Mouse (Mus musculus): ENCODE measurements around the gene Itpk1. TPM values are rescaled to one million over a fixed set of nuclear protein-coding genes. Genes with fewer than 3 reads are reported as not detected.
"Not testable (repeated sequence)": the region's sequence is repeated elsewhere in the genome, so short reads cannot be mapped to it uniquely, and the experiment has no call there.

Gene Itpk1
- polyA plus RNA-seq, 1 experiment from 2014 or later, result 17.1 TPM

GRCm38 (mm10) chr12:102646586-102647260 lies 58.0 kb downstream of the Itpk1 start:
- H3K4me3 ChIP-seq, result no peak overlapping the region
- H3K27ac ChIP-seq, result no peak overlapping the region
- H3K9me3 ChIP-seq (replicated peaks), result no peaks in the 10 kb centered on the region
- 77% methylated on average over 7 of the region's 7 CpGs for WGBS
- no peak overlapping the region for H3K9ac ChIP-seq
- no peak overlapping the region for H3K4me2 ChIP-seq (replicated peaks)
- peaks cover 7% of the 10 kb centered on the region; the same call in 1 of the 2 replicates for H3K4me1 ChIP-seq
- no peak for ATAC-seq (ENCODE audit: low FRiP score)
- no peaks in the 10 kb centered on the region for H3K27me3 ChIP-seq
- H3K36me3 ChIP-seq, result no peaks in the 10 kb centered on the region

GRCm38 (mm10) chr12:102645911-102646585 lies 58.7 kb downstream of the Itpk1 start:
- peaks cover 10% of the 10 kb centered on the region for H3K4me1 ChIP-seq
- H3K9ac ChIP-seq, result no peak overlapping the region
- H3K27ac ChIP-seq, result no peak overlapping the region
- H3K9me3 ChIP-seq (replicated peaks), result no peaks in the 10 kb centered on the region
- H3K36me3 ChIP-seq, result no peaks in the 10 kb centered on the region
- no peak overlapping the region for H3K4me3 ChIP-seq
- WGBS, result 90% methylated on average over 6 of the region's 6 CpGs
- H3K27me3 ChIP-seq, result no peaks in the 10 kb centered on the region
- H3K4me2 ChIP-seq (replicated peaks), result no peak overlapping the region
- ATAC-seq (ENCODE audit: low FRiP score), result no peak

GRCm38 (mm10) chr12:102643316-102643715 lies 61.4 kb downstream of the Itpk1 start:
- no peak overlapping the region for H3K4me3 ChIP-seq
- no peaks in the 10 kb centered on the region for H3K36me3 ChIP-seq
- 84% methylated on average over 6 of the region's 6 CpGs for WGBS
- peaks cover 31% of the 10 kb centered on the region for H3K4me1 ChIP-seq
- ATAC-seq (ENCODE audit: low FRiP score), result no peak
- H3K4me2 ChIP-seq (replicated peaks), result no peak overlapping the region
- H3K9ac ChIP-seq, result no peak overlapping the region
- H3K27ac ChIP-seq, result no peak overlapping the region
- no peaks in the 10 kb centered on the region for H3K27me3 ChIP-seq
- H3K9me3 ChIP-seq (replicated peaks), result no peaks in the 10 kb centered on the region

GRCm38 (mm10) chr12:102640436-102641163 lies 64.1 kb downstream of the Itpk1 start:
- no peaks in the 10 kb centered on the region for H3K9me3 ChIP-seq (replicated peaks)
- no peak overlapping the region for H3K9ac ChIP-seq
- H3K4me2 ChIP-seq (replicated peaks), result no peak overlapping the region
- WGBS, result 32% methylated on average over 9 of the region's 9 CpGs
- H3K4me1 ChIP-seq, result peaks cover 28% of the 10 kb centered on the region
- no peaks in the 10 kb centered on the region for H3K27me3 ChIP-seq
- peak overlapping the region; percentile 18; the same call in 1 of the 2 replicates for H3K27ac ChIP-seq
- H3K36me3 ChIP-seq, result no peaks in the 10 kb centered on the region
- H3K4me3 ChIP-seq, result no peak overlapping the region
- peak; percentile 83 for ATAC-seq (ENCODE audit: low FRiP score)

- H3K27me3 ChIP-seq, result no peaks in the 10 kb centered on the region
- H3K36me3 ChIP-seq, result no peaks in the 10 kb centered on the region
- no peak overlapping the region for H3K9ac ChIP-seq
- 65% methylated on average over 3 of the region's 3 CpGs for WGBS
- no peaks in the 10 kb centered on the region for H3K9me3 ChIP-seq (replicated peaks)
- ATAC-seq (ENCODE audit: low FRiP score), result no peak
- no peak overlapping the region for H3K4me3 ChIP-seq
- H3K27ac ChIP-seq, result no peak overlapping the region
- no peak overlapping the region for H3K4me2 ChIP-seq (replicated peaks)
- H3K4me1 ChIP-seq, result peaks cover 34% of the 10 kb centered on the region
These were observed 65.9 kb downstream of the Itpk1 start for GRCm38 (mm10) chr12:102638878-102639277.

- no peak overlapping the region for H3K4me3 ChIP-seq
- no peak overlapping the region for H3K9ac ChIP-seq
- H3K9me3 ChIP-seq (replicated peaks), result no peaks in the 10 kb centered on the region
- no peak overlapping the region for H3K4me2 ChIP-seq (replicated peaks)
- H3K27ac ChIP-seq, result no peak overlapping the region
- no peak for ATAC-seq (ENCODE audit: low FRiP score)
- 88% methylated on average over 10 of the region's 10 CpGs for WGBS
- H3K36me3 ChIP-seq, result no peaks in the 10 kb centered on the region
- peaks cover 42% of the 10 kb centered on the region for H3K4me1 ChIP-seq
- no peaks in the 10 kb centered on the region for H3K27me3 ChIP-seq
These were observed 67.5 kb downstream of the Itpk1 start for GRCm38 (mm10) chr12:102637235-102637634.

- ATAC-seq (ENCODE audit: low FRiP score), result no peak; the same call in 1 of the 2 replicates
- Histone ChIP-seq H3K36me3 (no peaks in the 10 kb centered on the region), H3K9me3 (replicated peaks) (no peaks in the 10 kb centered on the region), H3K9ac (no peak overlapping the region), H3K4me2 (replicated peaks) (no peak overlapping the region), H3K4me1 (peaks cover 28% of the 10 kb centered on the region), H3K4me3 (no peak overlapping the region), H3K27ac (no peak overlapping the region), H3K27me3 (no peaks in the 10 kb centered on the region)
- WGBS, result 61% methylated on average over 19 of the region's 20 CpGs
These were observed 70.2 kb downstream of the Itpk1 start for GRCm38 (mm10) chr12:102634436-102635050.

GRCm38 (mm10) chr12:102633083-102633501 lies 71.6 kb downstream of the Itpk1 start:
- ATAC-seq (ENCODE audit: low FRiP score), result no peak
- peaks cover 19% of the 10 kb centered on the region for H3K4me1 ChIP-seq
- no peak overlapping the region for H3K4me3 ChIP-seq
- 55% methylated on average over 4 of the region's 4 CpGs for WGBS
- H3K9me3 ChIP-seq (replicated peaks), result no peaks in the 10 kb centered on the region
- H3K27me3 ChIP-seq, result no peaks in the 10 kb centered on the region
- no peak overlapping the region for H3K9ac ChIP-seq
- H3K36me3 ChIP-seq, result no peaks in the 10 kb centered on the region
- H3K27ac ChIP-seq, result no peak overlapping the region
- no peak overlapping the region for H3K4me2 ChIP-seq (replicated peaks)

- Histone ChIP-seq H3K27me3 (no peaks in the 10 kb centered on the region), H3K9me3 (replicated peaks) (no peaks in the 10 kb centered on the region), H3K9ac (no peak overlapping the region), H3K4me3 (no peak overlapping the region), H3K36me3 (no peaks in the 10 kb centered on the region), H3K27ac (no peak overlapping the region), H3K4me1 (peaks cover 19% of the 10 kb centered on the region), H3K4me2 (replicated peaks) (no peak overlapping the region)
- no peak for ATAC-seq (ENCODE audit: low FRiP score)
- 76% methylated on average over 8 of the region's 8 CpGs for WGBS
These were observed 73.0 kb downstream of the Itpk1 start for GRCm38 (mm10) chr12:102631690-102632089.

GRCm38 (mm10) chr12:102630471-102630870 lies 74.3 kb downstream of the Itpk1 start:
- H3K9me3 ChIP-seq (replicated peaks); ATAC-seq (ENCODE audit: low FRiP score); H3K36me3 ChIP-seq; H3K27ac ChIP-seq; H3K4me3 ChIP-seq; H3K27me3 ChIP-seq; H3K9ac ChIP-seq; H3K4me2 ChIP-seq (replicated peaks): not testable (repeated sequence)
- peaks cover 19% of the 10 kb centered on the region for H3K4me1 ChIP-seq
- 93% methylated on average over 9 of the region's 9 CpGs for WGBS

GRCm38 (mm10) chr12:102628221-102628620 lies 76.5 kb downstream of the Itpk1 start:
- no peaks in the 10 kb centered on the region for H3K36me3 ChIP-seq
- H3K9ac ChIP-seq, result no peak overlapping the region
- H3K27ac ChIP-seq, result no peak overlapping the region
- H3K4me2 ChIP-seq (replicated peaks), result no peak overlapping the region
- H3K4me1 ChIP-seq, result peaks cover 7% of the 10 kb centered on the region; the same call in 1 of the 2 replicates
- no peak for ATAC-seq (ENCODE audit: low FRiP score)
- no peaks in the 10 kb centered on the region for H3K9me3 ChIP-seq (replicated peaks)
- WGBS, result 78% methylated on average over 9 of the region's 9 CpGs
- H3K27me3 ChIP-seq, result no peaks in the 10 kb centered on the region
- H3K4me3 ChIP-seq, result no peak overlapping the region

GRCm38 (mm10) chr12:102627545-102627944 lies 77.2 kb downstream of the Itpk1 start:
- 92% methylated on average over 5 of the region's 5 CpGs for WGBS
- Histone ChIP-seq H3K36me3 (no peaks in the 10 kb centered on the region), H3K9me3 (replicated peaks) (no peaks in the 10 kb centered on the region), H3K27ac (no peak overlapping the region), H3K27me3 (no peaks in the 10 kb centered on the region), H3K4me3 (no peak overlapping the region), H3K9ac (no peak overlapping the region), H3K4me1 (peaks cover 5% of the 10 kb centered on the region; the same call in 1 of the 2 replicates), H3K4me2 (replicated peaks) (no peak overlapping the region)
- ATAC-seq (ENCODE audit: low FRiP score), result no peak

All from hindbrain, embryonic 12.5 days (tissue).